Mouse (Mus musculus): ENCODE measurements around the gene Nsd2. TPM values are rescaled to one million over a fixed set of nuclear protein-coding genes. Genes with fewer than 3 reads are reported as not detected.

Nsd2 gene
- polyA plus RNA-seq, 1 experiment from 2014 or later = 70.1 TPM

DNA sequence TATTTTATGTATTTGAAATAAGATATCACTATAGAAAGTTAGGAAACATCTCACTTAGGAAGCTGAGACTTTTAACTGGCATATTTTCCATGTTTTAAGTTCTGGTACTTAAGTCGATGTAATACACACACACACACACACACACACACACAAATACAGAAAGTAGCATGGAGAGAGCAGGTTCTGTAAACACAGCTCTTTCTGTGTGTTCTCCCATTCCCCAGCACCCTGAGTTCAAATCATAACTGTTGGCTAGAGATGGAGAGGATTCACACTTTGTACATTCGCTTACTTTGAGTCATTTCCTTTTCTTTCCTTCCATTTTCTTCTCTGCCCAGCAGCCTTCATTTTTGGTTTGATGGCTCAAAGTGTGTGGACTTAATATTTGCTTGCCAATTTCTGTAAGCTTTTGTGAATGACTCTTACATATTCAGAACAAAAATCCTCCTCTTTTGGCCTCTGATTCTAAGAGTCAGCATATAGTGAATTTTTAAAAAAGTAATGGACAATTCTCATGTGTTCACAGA is 1.4 kb downstream of the Nsd2 start:
- Histone ChIP-seq H3K4me2 (peak overlapping the region; percentile 85), H3K9ac (peak overlapping the region; percentile 98), H3K27ac (ENCODE audit: low read depth) (no peak overlapping the region), H3K4me1 (ENCODE audit: insufficient read depth) (peaks cover 10% of the 10 kb centered on the region; the same call in 1 of the 2 replicates), H3K4me3 (ENCODE audit: low read depth, low read length) (peak overlapping the region; percentile 99), H3K27me3 (ENCODE audit: insufficient read depth, low read length) (no peaks in the 10 kb centered on the region), H3K36me3 (ENCODE audit: insufficient read depth) (peaks cover 12% of the 10 kb centered on the region; the same call in 1 of the 2 replicates), H3K9me3 (ENCODE audit: low read depth, low read length) (no peaks in the 10 kb centered on the region)
- ATAC-seq (ENCODE audit: insufficient read depth) = no peak
- no peak for TF ChIP-seq CTCF (IDR thresholded peaks at IDR 0.05; ENCODE audit: low read depth)
- WGBS = 20% methylated on average over 2 of the region's 2 CpGs
- peak; percentile 5 for DNase-seq

DNA sequence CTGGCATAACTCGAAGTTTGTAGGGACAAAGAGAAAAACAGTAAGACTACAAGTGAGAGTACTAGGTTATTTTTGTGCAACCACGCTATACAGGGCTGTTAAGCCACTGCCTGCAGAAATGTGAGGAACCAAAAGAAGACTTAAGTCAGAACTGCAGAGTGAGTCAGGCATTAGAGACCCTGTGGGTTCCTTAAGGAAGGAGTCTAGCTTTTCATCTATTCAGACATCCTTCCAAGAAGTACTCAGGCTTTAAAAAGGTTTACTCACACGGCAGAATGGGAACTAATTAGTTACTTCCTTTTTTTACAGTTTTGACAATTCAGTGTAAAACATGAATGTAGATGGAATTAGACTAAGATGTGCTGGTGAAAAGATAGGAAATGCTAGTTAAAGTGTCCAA is 1.9 kb downstream of the Nsd2 start:
- ATAC-seq (ENCODE audit: insufficient read depth) (no peak), DNase-seq (no peak)
- H3K9me3 ChIP-seq (ENCODE audit: low read depth, low read length) = no peaks in the 10 kb centered on the region
- H3K27me3 ChIP-seq (ENCODE audit: insufficient read depth, low read length) = no peaks in the 10 kb centered on the region
- no peak overlapping the region for H3K27ac ChIP-seq (ENCODE audit: low read depth)
- peaks cover 12% of the 10 kb centered on the region; the same call in 1 of the 2 replicates for H3K36me3 ChIP-seq (ENCODE audit: insufficient read depth)
- H3K4me1 ChIP-seq (ENCODE audit: insufficient read depth) = peaks cover 10% of the 10 kb centered on the region; the same call in 1 of the 2 replicates
- H3K4me2 ChIP-seq = peak overlapping the region; percentile 85
- H3K9ac ChIP-seq = peak overlapping the region; percentile 98
- peak overlapping the region; percentile 99 for H3K4me3 ChIP-seq (ENCODE audit: low read depth, low read length)
- TF ChIP-seq CTCF (IDR thresholded peaks at IDR 0.05; ENCODE audit: low read depth) = no peak
- WGBS = 24% methylated on average over 3 of the region's 3 CpGs

DNA sequence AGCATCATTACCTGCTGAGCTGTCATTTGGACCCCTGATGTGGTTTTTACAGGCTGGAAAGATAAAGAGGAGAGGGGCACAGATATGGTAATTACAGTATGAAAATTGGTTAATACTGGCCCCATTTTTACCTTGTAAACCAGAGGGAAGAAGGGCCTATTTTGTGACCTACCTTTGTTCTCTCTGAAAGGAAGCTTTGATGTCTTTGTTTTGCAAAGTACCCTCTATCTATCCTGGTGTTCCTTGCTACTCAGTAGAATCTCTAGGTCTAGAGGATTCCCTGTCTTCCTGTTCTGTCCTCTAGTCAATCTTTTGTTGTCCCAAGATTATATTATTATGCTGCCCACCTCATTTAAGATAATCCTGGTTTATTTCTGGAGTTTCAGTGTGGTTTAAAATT is 5.5 kb downstream of the Nsd2 start:
- H3K27me3 ChIP-seq (ENCODE audit: insufficient read depth, low read length) = no peaks in the 10 kb centered on the region
- H3K9ac ChIP-seq = no peak overlapping the region
- no peak overlapping the region for H3K27ac ChIP-seq (ENCODE audit: low read depth)
- no peak for DNase-seq
- H3K4me1 ChIP-seq (ENCODE audit: insufficient read depth) = peaks cover 7% of the 10 kb centered on the region; the same call in 1 of the 2 replicates
- H3K4me3 ChIP-seq (ENCODE audit: low read depth, low read length) = no peak overlapping the region
- TF ChIP-seq CTCF (IDR thresholded peaks at IDR 0.05; ENCODE audit: low read depth) = no peak
- peaks cover 12% of the 10 kb centered on the region; the same call in 1 of the 2 replicates for H3K36me3 ChIP-seq (ENCODE audit: insufficient read depth)
- H3K4me2 ChIP-seq = no peak overlapping the region
- no peaks in the 10 kb centered on the region for H3K9me3 ChIP-seq (ENCODE audit: low read depth, low read length)
- no peak for ATAC-seq (ENCODE audit: insufficient read depth)

DNA sequence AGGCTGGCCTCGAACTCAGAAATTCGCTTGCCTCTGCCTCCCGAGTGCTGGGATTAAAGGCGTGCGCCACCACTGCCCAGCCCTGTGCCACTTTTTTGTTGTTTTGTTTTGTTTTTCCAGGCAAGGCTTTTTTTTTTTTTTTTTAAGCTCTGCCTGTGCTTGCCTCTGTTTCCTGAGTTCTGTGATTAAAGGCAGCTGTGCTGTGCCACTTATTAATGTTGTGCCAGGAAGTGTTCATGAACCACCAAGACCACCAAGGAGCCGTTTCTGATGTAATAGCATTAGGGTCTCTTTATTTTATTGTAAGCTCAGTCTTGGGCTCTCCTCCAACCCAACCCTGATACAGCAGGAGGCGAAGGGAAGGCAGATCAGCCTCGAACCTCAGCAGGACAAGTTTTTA is 7.6 kb downstream of the Nsd2 start:
- Histone ChIP-seq H3K9ac (no peak overlapping the region), H3K9me3 (ENCODE audit: low read depth, low read length) (no peaks in the 10 kb centered on the region), H3K27me3 (ENCODE audit: insufficient read depth, low read length) (no peaks in the 10 kb centered on the region), H3K4me3 (ENCODE audit: low read depth, low read length) (no peak overlapping the region), H3K27ac (ENCODE audit: low read depth) (no peak overlapping the region), H3K4me2 (no peak overlapping the region), H3K4me1 (ENCODE audit: insufficient read depth) (no peaks in the 10 kb centered on the region; the same call in 1 of the 2 replicates), H3K36me3 (ENCODE audit: insufficient read depth) (peaks cover 12% of the 10 kb centered on the region; the same call in 1 of the 2 replicates)
- no peak for TF ChIP-seq CTCF (IDR thresholded peaks at IDR 0.05; ENCODE audit: low read depth)
- 79% methylated on average over 8 of the region's 8 CpGs for WGBS
- ATAC-seq (ENCODE audit: insufficient read depth) (no peak), DNase-seq (no peak)

DNA sequence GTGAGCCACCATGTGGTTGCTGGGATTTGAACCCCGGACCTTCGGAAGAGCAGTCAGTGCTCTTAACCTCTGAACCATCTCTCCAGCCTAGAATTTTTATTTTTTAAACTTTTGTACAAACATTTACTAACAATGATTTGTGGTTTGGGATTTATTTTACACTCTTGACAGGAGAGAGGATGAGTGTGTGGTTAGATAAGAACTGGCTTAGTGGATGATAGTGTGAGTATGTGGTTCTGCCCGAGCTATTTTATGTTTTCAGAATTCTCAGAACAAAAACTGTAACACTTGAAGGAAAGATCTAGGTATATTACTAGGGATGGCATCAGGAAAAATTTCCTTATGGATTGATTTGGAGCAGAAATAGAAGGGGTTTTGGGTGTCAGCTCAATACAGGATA is 9.4 kb downstream of the Nsd2 start:
- Histone ChIP-seq H3K4me1 (ENCODE audit: insufficient read depth) (no peaks in the 10 kb centered on the region), H3K9me3 (ENCODE audit: low read depth, low read length) (no peaks in the 10 kb centered on the region), H3K27ac (ENCODE audit: low read depth) (no peak overlapping the region), H3K27me3 (ENCODE audit: insufficient read depth, low read length) (no peaks in the 10 kb centered on the region), H3K4me2 (no peak overlapping the region), H3K36me3 (ENCODE audit: insufficient read depth) (peaks cover 6% of the 10 kb centered on the region; the same call in 1 of the 2 replicates), H3K9ac (no peak overlapping the region), H3K4me3 (ENCODE audit: low read depth, low read length) (no peak overlapping the region)
- WGBS = 84% methylated on average over 3 of the region's 3 CpGs
- ATAC-seq (ENCODE audit: insufficient read depth) (no peak), DNase-seq (no peak)
- TF ChIP-seq CTCF (IDR thresholded peaks at IDR 0.05; ENCODE audit: low read depth) = no peak

DNA sequence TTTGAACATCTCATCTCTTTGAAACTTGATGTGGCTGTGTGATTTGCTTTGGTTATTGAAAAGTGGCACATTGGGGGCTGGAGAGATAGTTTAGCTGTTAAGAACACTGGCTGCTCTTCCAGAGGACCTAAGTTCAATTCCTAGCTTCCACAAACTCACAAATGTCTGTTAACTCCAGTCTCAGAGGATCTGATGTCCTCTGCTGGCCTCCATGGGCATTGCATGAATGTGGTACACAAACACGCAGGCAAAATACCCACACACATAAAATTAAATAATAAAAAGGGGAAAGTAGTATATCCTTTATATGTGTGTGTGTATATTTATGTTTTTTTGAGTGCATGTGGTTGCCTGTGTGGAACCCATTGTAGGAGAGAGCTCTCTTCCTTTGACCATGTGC is 10.3 kb downstream of the Nsd2 start:
- H3K36me3 ChIP-seq (ENCODE audit: insufficient read depth) = no peaks in the 10 kb centered on the region
- no peak overlapping the region for H3K4me3 ChIP-seq (ENCODE audit: low read depth, low read length)
- peak; percentile 52 for TF ChIP-seq CTCF (IDR thresholded peaks at IDR 0.05; ENCODE audit: low read depth)
- no peaks in the 10 kb centered on the region for H3K9me3 ChIP-seq (ENCODE audit: low read depth, low read length)
- DNase-seq (peak; percentile 12), ATAC-seq (ENCODE audit: insufficient read depth) (no peak)
- H3K27me3 ChIP-seq (ENCODE audit: insufficient read depth, low read length) = no peaks in the 10 kb centered on the region
- H3K4me1 ChIP-seq (ENCODE audit: insufficient read depth) = no peaks in the 10 kb centered on the region
- H3K27ac ChIP-seq (ENCODE audit: low read depth) = no peak overlapping the region
- H3K9ac ChIP-seq = no peak overlapping the region
- no peak overlapping the region for H3K4me2 ChIP-seq
- WGBS = 85% methylated on average over 1 of the region's 1 CpGs

DNA sequence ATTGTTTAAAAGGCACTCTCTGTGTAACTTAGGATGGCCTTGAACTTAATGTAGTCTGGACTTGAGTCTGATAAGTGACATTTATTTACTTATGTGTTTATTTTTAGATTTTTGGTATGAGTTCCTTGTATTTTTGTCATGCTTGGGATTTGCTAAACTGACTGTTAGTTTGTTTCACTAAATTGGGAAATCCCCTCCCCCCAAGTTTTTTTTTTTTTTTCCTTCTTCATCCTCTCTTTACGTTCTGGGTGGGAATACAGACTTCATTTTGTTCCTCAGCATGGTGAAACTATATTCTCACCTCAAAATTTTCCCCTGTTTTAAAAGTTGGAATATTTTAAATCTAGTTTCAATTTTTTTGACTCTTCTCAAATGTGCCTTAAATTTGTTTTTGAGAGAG is 20.8 kb downstream of the Nsd2 start:
- Histone ChIP-seq H3K4me2 (no peak overlapping the region), H3K36me3 (ENCODE audit: insufficient read depth) (peaks cover 37% of the 10 kb centered on the region), H3K27me3 (ENCODE audit: insufficient read depth, low read length) (no peaks in the 10 kb centered on the region), H3K27ac (ENCODE audit: low read depth) (no peak overlapping the region), H3K4me3 (ENCODE audit: low read depth, low read length) (no peak overlapping the region), H3K4me1 (ENCODE audit: insufficient read depth) (no peaks in the 10 kb centered on the region), H3K9me3 (ENCODE audit: low read depth, low read length) (no peaks in the 10 kb centered on the region), H3K9ac (no peak overlapping the region)
- ATAC-seq (ENCODE audit: insufficient read depth) (no peak), DNase-seq (no peak)
- WGBS = 91% methylated on average over 1 of the region's 1 CpGs
- TF ChIP-seq CTCF (IDR thresholded peaks at IDR 0.05; ENCODE audit: low read depth) = no peak

Data from lung, embryonic 14.5 days (tissue).